Mouse (Mus musculus) ES-E14 (cell line): Measurements from ENCODE around the gene 9130213A22Rik.

Experiments
- HCFC1 ChIP-seq: IDR thresholded peaks from 2 replicates; pipeline ENCODE4 v1.6.1; 2012; ENCODE audit warnings: low read length, inconsistent platforms, borderline replicate concordance; ENCODE audit not compliant: insufficient read depth
- MAFK ChIP-seq: IDR thresholded peaks from 2 replicates; pipeline ENCODE4 v1.6.1; 2014; ENCODE audit warnings: mild to moderate bottlenecking, low read depth, low read length, inconsistent platforms; ENCODE audit not compliant: insufficient read depth
- ZC3H11A ChIP-seq: IDR thresholded peaks from 2 replicates; pipeline ENCODE4 v1.6.1; 2012; ENCODE audit warnings: low read depth, mild to moderate bottlenecking, inconsistent platforms, low read length, borderline replicate concordance
- ZNF384 ChIP-seq: IDR thresholded peaks from 2 replicates; pipeline ENCODE4 v1.6.1; 2012; ENCODE audit warnings: low read depth, low read length, inconsistent platforms

DNA sequence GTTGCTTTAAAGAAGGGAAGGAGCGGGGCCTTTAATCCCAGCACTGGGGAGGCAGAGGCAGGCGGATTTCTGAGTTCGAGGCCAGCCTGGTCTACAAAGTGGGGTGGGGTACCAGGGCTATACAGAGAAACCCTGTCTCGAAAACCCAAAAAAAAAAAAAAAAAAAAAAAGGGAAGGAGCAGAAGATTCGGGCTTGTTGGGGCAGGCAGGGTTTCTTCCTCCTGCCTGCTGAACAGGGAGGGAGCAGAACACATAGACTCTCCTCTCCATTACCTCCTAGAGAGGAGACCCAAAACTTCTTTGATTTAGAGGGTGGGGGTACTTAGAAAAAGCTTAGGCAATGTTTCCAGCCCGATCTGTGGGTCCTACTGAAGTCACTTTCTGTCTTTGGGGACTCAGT, 13.0 kb upstream of the 9130213A22Rik start:
- TF ChIP-seq ZNF384 (no peak), MAFK (no peak), ZC3H11A (no peak), HCFC1 (no peak)
